Comparison of ENCODE assay signal across 8 mouse cellular contexts in genomic region chr4:9015528-9016503, GRCm38 (mm10).
DNase-seq lines count a peak whose midpoint lies in the region; ATAC-seq and TF ChIP-seq lines count a peak whose summit lies in the region.

No protein-coding gene starts in this region.

- peak; percentile 40 for ATAC-seq in activated CD4-positive, CD25-positive, alpha-beta regulatory T cell, adult 4 months
- ATAC-seq in forebrain, embryonic 13.5 days: no peak
- peak; percentile 20; the same call in 1 of the 2 replicates for ATAC-seq in kidney, embryonic 14.5 days (ENCODE audit: low FRiP score, low TSS enrichment)
- peak; percentile 57 for ATAC-seq in stomach, postnatal 0 days (ENCODE audit: low FRiP score, low TSS enrichment)

- H3K4me3 ChIP-seq in forebrain, embryonic 13.5 days: no peak overlapping the region
- H3K4me3 ChIP-seq in kidney, embryonic 14.5 days (ENCODE audit: low read length): no peak overlapping the region
- H3K4me3 ChIP-seq in stomach, postnatal 0 days (ENCODE audit: low read depth, low read length): no peak overlapping the region

- no peak for TF ChIP-seq CTCF in stomach, postnatal 0 days (IDR thresholded peaks at IDR 0.05; ENCODE audit: low read depth)

- no peaks in the 10 kb centered on the region for H3K27me3 ChIP-seq in forebrain, embryonic 13.5 days
- H3K27me3 ChIP-seq in kidney, embryonic 14.5 days (ENCODE audit: control insufficient read depth, insufficient read depth, low read length): no peaks in the 10 kb centered on the region
- H3K27me3 ChIP-seq in stomach, postnatal 0 days (ENCODE audit: control insufficient read depth, insufficient read depth, low read length): no peaks in the 10 kb centered on the region

- H3K9me3 ChIP-seq in forebrain, embryonic 13.5 days (replicated peaks): no peaks in the 10 kb centered on the region
- no peaks in the 10 kb centered on the region for H3K9me3 ChIP-seq in kidney, embryonic 14.5 days (ENCODE audit: control insufficient read depth, low read length)
- no peaks in the 10 kb centered on the region for H3K9me3 ChIP-seq in stomach, postnatal 0 days (ENCODE audit: control insufficient read depth, low read length)

- H3K9ac ChIP-seq in forebrain, embryonic 13.5 days: no peak overlapping the region
- no peak overlapping the region for H3K9ac ChIP-seq in kidney, embryonic 14.5 days (ENCODE audit: low read depth, low read length)
- H3K9ac ChIP-seq in stomach, postnatal 0 days (ENCODE audit: low read length): no peak overlapping the region

- 28% methylated on average over 14 of the region's 14 CpGs for WGBS in forebrain, embryonic 13.5 days
- 17% methylated on average over 14 of the region's 14 CpGs for WGBS in kidney, embryonic 14.5 days
- WGBS in stomach, postnatal 0 days: 23% methylated on average over 14 of the region's 14 CpGs

- H3K4me1 ChIP-seq in forebrain, embryonic 13.5 days: peaks cover 55% of the 10 kb centered on the region
- H3K4me1 ChIP-seq in kidney, embryonic 14.5 days (ENCODE audit: control insufficient read depth, insufficient read depth, low read length): peaks cover 22% of the 10 kb centered on the region
- H3K4me1 ChIP-seq in stomach, postnatal 0 days (replicated peaks; ENCODE audit: control insufficient read depth, insufficient read depth): no peaks in the 10 kb centered on the region

- no peak overlapping the region for H3K4me2 ChIP-seq in forebrain, embryonic 13.5 days
- H3K4me2 ChIP-seq in kidney, embryonic 14.5 days (replicated peaks; ENCODE audit: low read depth, low read length): no peak overlapping the region
- no peak overlapping the region for H3K4me2 ChIP-seq in stomach, postnatal 0 days (replicated peaks; ENCODE audit: low read depth)

- no peaks in the 10 kb centered on the region for H3K36me3 ChIP-seq in forebrain, embryonic 13.5 days (ENCODE audit: poor library complexity, severe bottlenecking)
- no peaks in the 10 kb centered on the region for H3K36me3 ChIP-seq in kidney, embryonic 14.5 days (ENCODE audit: control insufficient read depth, insufficient read depth, low read length)
- H3K36me3 ChIP-seq in stomach, postnatal 0 days (ENCODE audit: control insufficient read depth, insufficient read depth, low read length): no peaks in the 10 kb centered on the region

- no peak for TF ChIP-seq EP300 in stomach, postnatal 0 days (optimal IDR thresholded peaks at IDR 0.05)

- H3K27ac ChIP-seq in forebrain, embryonic 13.5 days: 0 out of 2 replicates have a peak overlapping the region, but pooled peaks have one; percentile 32
- no peak overlapping the region for H3K27ac ChIP-seq in kidney, embryonic 14.5 days (ENCODE audit: low read depth, low read length)
- H3K27ac ChIP-seq in stomach, postnatal 0 days (replicated peaks): no peak overlapping the region

- DNase-seq in CD4-positive, CD25-positive, alpha-beta regulatory T cell, adult 2 months (ENCODE audit: low read depth, low spot score): peak; percentile 22
- peak; percentile 41 for DNase-seq in lung, postnatal 25 days (ENCODE audit: low spot score)
- peak; percentile 19 for DNase-seq in stomach, postnatal 0 days (ENCODE audit: low spot score)
- no peak for DNase-seq in layer of hippocampus, adult 18-20 months (ENCODE audit: low spot score in 2 of 2)
- no peak for DNase-seq in left cerebral cortex, adult 9 months (ENCODE audit: low spot score in 2 of 2)

Comparison
In these comparisons a context has a peak if more than half of its experiments do, and no peak if none do; other contexts are left out.
1. DNase-seq: peak in CD4-positive, CD25-positive, alpha-beta regulatory T cell, adult 2 months (single experiment), lung, postnatal 25 days (single experiment) and stomach, postnatal 0 days (single experiment); none in layer of hippocampus, adult 18-20 months (0 of 2) and left cerebral cortex, adult 9 months (0 of 2).